Mouse (Mus musculus) thymus, adult 2 months (tissue): Measurements from ENCODE around the gene Mepe.

Source experiments
- CTCF ChIP-seq: fragments of 200-500 bp; IDR thresholded peaks from 2 replicates; pipeline ENCODE4 v1.5.1; 2012; ENCODE audit warnings: mild to moderate bottlenecking, control low read depth, low read length, moderate library complexity, borderline replicate concordance; ENCODE audit not compliant: control insufficient read depth, poor library complexity, insufficient read depth; ENCODE audit errors: extremely low read depth
- POLR2A ChIP-seq: fragments of 200-500 bp; IDR thresholded peaks from 2 replicates; pipeline ENCODE4 v1.6.1; 2012; ENCODE audit warnings: mild to moderate bottlenecking, low read length, control low read depth, moderate library complexity; ENCODE audit not compliant: control insufficient read depth, poor library complexity, insufficient read depth; ENCODE audit errors: extremely low read depth

- TF ChIP-seq POLR2A (no peak), CTCF (no peak)
Observed at GRCm38 (mm10) chr5:104385521-104385920, 60.4 kb downstream of the Mepe start.
